In genomic region chr3:81961336-81961735, GRCm38 (mm10) we compare ENCODE assay signal across 38 mouse cellular contexts. TPM values are rescaled to one million over a fixed set of nuclear protein-coding genes. Genes with fewer than 3 reads are reported as not detected.
"Had no signal": no experiment of that assay in that cellular context is flagged by ENCODE, and none has a peak within 500 bp of the region (broad histone marks: within the 10 kb centered on the region; RNA-seq: fewer than 3 reads in every experiment).

No protein-coding gene starts in this region.

- H3K4me1 ChIP-seq: embryonic facial prominence, embryonic 10.5 days; embryonic facial prominence, embryonic 12.5 days; embryonic facial prominence, embryonic 13.5 days; embryonic facial prominence, embryonic 15.5 days; forebrain, embryonic 10.5 days; forebrain, embryonic 12.5 days; forebrain, embryonic 13.5 days; forebrain, embryonic 15.5 days had no signal

- H3K36me3 ChIP-seq: embryonic facial prominence, embryonic 10.5 days; embryonic facial prominence, embryonic 12.5 days; embryonic facial prominence, embryonic 13.5 days; embryonic facial prominence, embryonic 15.5 days; forebrain, embryonic 10.5 days; forebrain, embryonic 12.5 days; forebrain, embryonic 15.5 days had no signal

- DNase-seq: cerebellum, adult 18-20 months; cerebellum, adult 2 months; cerebellum, adult 8-10 months; cerebellum, adult 9-10 months; cerebellum, adult 9-11 months; cerebellum, postnatal 10 days; cerebellum, postnatal 14 days; cerebellum, postnatal 25 days; cerebellum, postnatal 36 days; embryo, embryonic 11 days; forebrain, postnatal 0 days; gastrocnemius, adult 2 months; gastrocnemius, postnatal 10 days; gastrocnemius, postnatal 14 days; gastrocnemius, postnatal 25 days; gastrocnemius, postnatal 36 days; heart, adult 2 months had no signal

- H3K9ac ChIP-seq: embryonic facial prominence, embryonic 12.5 days; embryonic facial prominence, embryonic 13.5 days; embryonic facial prominence, embryonic 15.5 days; forebrain, embryonic 12.5 days; forebrain, embryonic 13.5 days; forebrain, embryonic 15.5 days; forebrain, postnatal 0 days had no signal

- H3K27ac ChIP-seq: embryonic facial prominence, embryonic 10.5 days; embryonic facial prominence, embryonic 12.5 days; embryonic facial prominence, embryonic 13.5 days; embryonic facial prominence, embryonic 15.5 days; forebrain, embryonic 10.5 days; forebrain, embryonic 12.5 days; forebrain, embryonic 13.5 days; forebrain, embryonic 15.5 days; gastrocnemius, adult 2 months; heart, adult 2 months had no signal

- H3K9me3 ChIP-seq: embryonic facial prominence, embryonic 10.5 days; embryonic facial prominence, embryonic 12.5 days; embryonic facial prominence, embryonic 13.5 days; embryonic facial prominence, embryonic 15.5 days; forebrain, embryonic 10.5 days; forebrain, embryonic 12.5 days; forebrain, embryonic 13.5 days; forebrain, embryonic 15.5 days had no signal

- H3K27me3 ChIP-seq: embryonic facial prominence, embryonic 12.5 days; embryonic facial prominence, embryonic 13.5 days; embryonic facial prominence, embryonic 15.5 days; forebrain, embryonic 12.5 days; forebrain, embryonic 13.5 days; forebrain, embryonic 15.5 days had no signal

- H3K4me3 ChIP-seq: embryonic facial prominence, embryonic 10.5 days; embryonic facial prominence, embryonic 12.5 days; embryonic facial prominence, embryonic 13.5 days; embryonic facial prominence, embryonic 15.5 days; erythroblast, embryonic 14.5 days; forebrain, embryonic 10.5 days; forebrain, embryonic 12.5 days; forebrain, embryonic 13.5 days; forebrain, embryonic 15.5 days; gastrocnemius, adult 2 months; heart, adult 2 months had no signal

- ATAC-seq: forebrain, embryonic 13.5 days; forebrain, embryonic 14.5 days; forebrain, embryonic 15.5 days; forebrain, embryonic 16.5 days; forebrain, postnatal 0 days had no signal

- H3K4me2 ChIP-seq: embryonic facial prominence, embryonic 12.5 days; embryonic facial prominence, embryonic 13.5 days; embryonic facial prominence, embryonic 15.5 days; forebrain, embryonic 12.5 days; forebrain, embryonic 13.5 days; forebrain, embryonic 15.5 days had no signal

RNA-seq across cellular contexts. Expression of gene Tdo2, which starts 14.7 kb away (rescaled TPM):
- total RNA-seq: common myeloid progenitor, adult 5-6 weeks; gastrocnemius, adult 2 months; gastrocnemius, postnatal 10 days; gastrocnemius, postnatal 14 days; gastrocnemius, postnatal 25 days; gastrocnemius, postnatal 36 days; heart, adult 2 months had no signal
- polyA plus RNA-seq: embryonic facial prominence, embryonic 13.5 days; embryonic facial prominence, embryonic 14.5 days; erythroblast, embryonic 14.5 days; forebrain, embryonic 11.5 days; heart, adult 2 months had no signal

RNA-seq across cellular contexts. Expression of gene Asic5, which starts 20.8 kb away (rescaled TPM):
- total RNA-seq: common myeloid progenitor, adult 5-6 weeks; forebrain, postnatal 0 days; gastrocnemius, adult 18-20 months; gastrocnemius, adult 2 months; gastrocnemius, adult 8-10 months; gastrocnemius, postnatal 10 days; gastrocnemius, postnatal 14 days; gastrocnemius, postnatal 25 days; gastrocnemius, postnatal 36 days; gastrocnemius, postnatal 4 days; heart, adult 2 months; heart, adult 8-10 months had no signal
- polyA plus RNA-seq: cerebellum, adult 2 months; cortical plate, adult 2 months; embryonic facial prominence, embryonic 10.5 days; embryonic facial prominence, embryonic 11.5 days; embryonic facial prominence, embryonic 12.5 days; embryonic facial prominence, embryonic 13.5 days; embryonic facial prominence, embryonic 14.5 days; embryonic facial prominence, embryonic 15.5 days; erythroblast, embryonic 14.5 days; forebrain, embryonic 10.5 days; forebrain, embryonic 11.5 days; forebrain, embryonic 12.5 days; forebrain, embryonic 13.5 days; forebrain, embryonic 14.5 days; forebrain, embryonic 15.5 days; forebrain, embryonic 16.5 days; forebrain, postnatal 0 days; frontal cortex, adult 2 months; heart, adult 2 months had no signal
